In the genomic region with DNA sequence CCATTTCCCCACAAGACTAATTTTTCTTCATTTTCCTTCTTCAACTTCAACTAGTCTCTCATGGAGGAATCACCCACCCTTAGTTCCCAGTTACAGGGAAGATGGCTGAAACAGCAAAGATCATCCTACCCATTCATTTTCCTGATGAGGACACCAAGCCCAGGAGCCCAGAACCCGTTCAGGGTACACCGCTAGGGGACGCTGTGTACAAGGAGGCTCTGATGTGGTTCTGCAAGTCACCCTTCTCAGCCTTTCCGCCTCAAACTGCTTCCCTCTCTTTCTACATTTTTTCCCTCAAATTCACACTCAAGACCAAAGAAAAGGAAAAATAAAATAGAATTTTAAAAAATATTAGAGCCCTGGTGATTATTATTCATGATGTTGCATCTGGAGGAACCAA, we compare ENCODE assay signal across 8 mouse cellular contexts. TPM values are rescaled to one million over a fixed set of nuclear protein-coding genes. Genes with fewer than 3 reads are reported as not detected.
DNase-seq lines count a peak whose midpoint lies in the region; ATAC-seq and TF ChIP-seq lines count a peak whose summit lies in the region.

No protein-coding gene starts in this region.

- peak; percentile 17 for DNase-seq in CD4-positive, CD25-positive, alpha-beta regulatory T cell, adult 2 months (ENCODE audit: low read depth, low spot score)
- peak; percentile 93 for DNase-seq in embryonic facial prominence, embryonic 11.5 days (ENCODE audit: low spot score)
- peak; percentile 88 for DNase-seq in heart, embryonic 10.5 days (ENCODE audit: low spot score)
- DNase-seq in kidney, adult 9 months, result peak; percentile 56
- DNase-seq in natural killer cell, adult 2 months (ENCODE audit: low spot score in 2 of 2), result peak; percentile 43 to 57

- H3K4me3 ChIP-seq in embryonic facial prominence, embryonic 11.5 days (ENCODE audit: low read depth, low read length), result peak overlapping the region; percentile 63
- H3K4me3 ChIP-seq in heart, embryonic 10.5 days, result peak overlapping the region; percentile 81
- peak overlapping the region; percentile 61; the same call in 1 of the 2 replicates for H3K4me3 ChIP-seq in liver, embryonic 12.5 days
- H3K4me3 ChIP-seq in testis, adult 2 months (ENCODE audit: control insufficient read depth, low read depth, low read length), result no peak overlapping the region

- peak; percentile 91; the same call in 1 of the 2 replicates for TF ChIP-seq CTCF in testis, adult 2 months (IDR thresholded peaks at IDR 0.05; ENCODE audit: control insufficient read depth, insufficient read depth, insufficient replicate concordance, low read depth, low read length)

- H3K9me3 ChIP-seq in embryonic facial prominence, embryonic 11.5 days (replicated peaks; ENCODE audit: control insufficient read depth, low read length), result no peaks in the 10 kb centered on the region
- no peaks in the 10 kb centered on the region for H3K9me3 ChIP-seq in heart, embryonic 10.5 days
- H3K9me3 ChIP-seq in liver, embryonic 12.5 days (replicated peaks), result no peaks in the 10 kb centered on the region

- ATAC-seq in CD4-positive, CD25-positive, alpha-beta regulatory T cell, adult 4 months, result no peak
- ATAC-seq in embryonic facial prominence, embryonic 11.5 days (replicated peaks; ENCODE audit: insufficient number of reproducible peaks, low FRiP score, low TSS enrichment, low read depth), result no peak
- no peak for ATAC-seq in liver, embryonic 12.5 days

- H3K4me2 ChIP-seq in embryonic facial prominence, embryonic 11.5 days (ENCODE audit: low read depth, low read length), result peak overlapping the region; percentile 72
- peak overlapping the region; percentile 82 for H3K4me2 ChIP-seq in liver, embryonic 12.5 days

- no peaks in the 10 kb centered on the region for H3K36me3 ChIP-seq in embryonic facial prominence, embryonic 11.5 days (replicated peaks; ENCODE audit: control insufficient read depth, insufficient read depth, low read depth, low read length)
- no peaks in the 10 kb centered on the region for H3K36me3 ChIP-seq in heart, embryonic 10.5 days
- H3K36me3 ChIP-seq in liver, embryonic 12.5 days, result no peaks in the 10 kb centered on the region
- H3K36me3 ChIP-seq in testis, adult 2 months (ENCODE audit: control insufficient read depth, insufficient read depth, low read length), result no peaks in the 10 kb centered on the region

- no peak overlapping the region; the same call in 1 of the 2 replicates for H3K27ac ChIP-seq in embryonic facial prominence, embryonic 11.5 days (replicated peaks; ENCODE audit: low read depth, low read length)
- peak overlapping the region; percentile 91 for H3K27ac ChIP-seq in heart, embryonic 10.5 days
- H3K27ac ChIP-seq in liver, embryonic 12.5 days, result no peak overlapping the region
- no peak overlapping the region; the same call in 1 of the 2 replicates for H3K27ac ChIP-seq in testis, adult 2 months (ENCODE audit: control insufficient read depth, insufficient read depth, low read depth, low read length)

- H3K4me1 ChIP-seq in embryonic facial prominence, embryonic 11.5 days (ENCODE audit: control insufficient read depth, insufficient read depth, low read length), result no peaks in the 10 kb centered on the region; the same call in 1 of the 2 replicates
- H3K4me1 ChIP-seq in heart, embryonic 10.5 days, result peaks cover 25% of the 10 kb centered on the region
- peaks cover 18% of the 10 kb centered on the region for H3K4me1 ChIP-seq in liver, embryonic 12.5 days
- H3K4me1 ChIP-seq in testis, adult 2 months (ENCODE audit: control insufficient read depth, insufficient read depth, low read length), result peaks cover 16% of the 10 kb centered on the region

- H3K9ac ChIP-seq in embryonic facial prominence, embryonic 11.5 days (replicated peaks; ENCODE audit: low read length), result peak overlapping the region; percentile 84
- H3K9ac ChIP-seq in liver, embryonic 12.5 days, result no peak overlapping the region

- no peaks in the 10 kb centered on the region for H3K27me3 ChIP-seq in embryonic facial prominence, embryonic 11.5 days (ENCODE audit: control insufficient read depth, insufficient read depth, low read length)
- no peaks in the 10 kb centered on the region for H3K27me3 ChIP-seq in heart, embryonic 10.5 days (ENCODE audit: insufficient read depth, poor library complexity, severe bottlenecking)
- peaks cover 37% of the 10 kb centered on the region for H3K27me3 ChIP-seq in liver, embryonic 12.5 days (replicated peaks)
- H3K27me3 ChIP-seq in testis, adult 2 months (ENCODE audit: control insufficient read depth, insufficient read depth, low read length), result no peaks in the 10 kb centered on the region; the same call in none of the 2 replicates

- WGBS in embryonic facial prominence, embryonic 11.5 days, result 3% methylated on average over 4 of the region's 4 CpGs
- 2% methylated on average over 4 of the region's 4 CpGs for WGBS in heart, embryonic 10.5 days
- WGBS in liver, embryonic 12.5 days (ENCODE audit: insufficient replicate concordance), result 3% methylated on average over 4 of the region's 4 CpGs

- TF ChIP-seq POLR2A in testis, adult 2 months (IDR thresholded peaks at IDR 0.05; ENCODE audit: control insufficient read depth, low read depth, low read length), result no peak

RNA-seq across cellular contexts. Expression of gene Lpar1, which starts 1.9 kb away (rescaled TPM):
- not detected for polyA plus RNA-seq in CD4-positive, CD25-positive, alpha-beta regulatory T cell, adult 4 months (2017; shearing (Covaris generic))
- 177 and 206 TPM in 2 replicates for polyA plus RNA-seq in embryonic facial prominence, embryonic 11.5 days (2014; fragmentation: Nextera tagmentation; extraction: Ambion mirVana)
- polyA plus RNA-seq in heart, embryonic 10.5 days (2016; fragmentation: Nextera tagmentation; extraction: Ambion mirVana), result 24.7 and 38.7 TPM in 2 replicates
- 8.8 and 10.9 TPM in 2 replicates for polyA plus RNA-seq in liver, embryonic 12.5 days (2016; fragmentation: Nextera tagmentation; extraction: Ambion mirVana)
- 42.6 and 43.6 TPM in 2 replicates for polyA plus RNA-seq in testis, adult 2 months (2012; rRNA removed)

Comparison
In these comparisons a context has a peak if more than half of its experiments do, and no peak if none do; other contexts are left out.
1. DNase-seq: peak in every context shown above with its lines; median percentile 93 in embryonic facial prominence, embryonic 11.5 days; 88 in heart, embryonic 10.5 days; 56 in kidney, adult 9 months; 50 in natural killer cell, adult 2 months; 17 in CD4-positive, CD25-positive, alpha-beta regulatory T cell, adult 2 months.